Comparison of ENCODE assay signal across 31 mouse cellular contexts in the genomic region with DNA sequence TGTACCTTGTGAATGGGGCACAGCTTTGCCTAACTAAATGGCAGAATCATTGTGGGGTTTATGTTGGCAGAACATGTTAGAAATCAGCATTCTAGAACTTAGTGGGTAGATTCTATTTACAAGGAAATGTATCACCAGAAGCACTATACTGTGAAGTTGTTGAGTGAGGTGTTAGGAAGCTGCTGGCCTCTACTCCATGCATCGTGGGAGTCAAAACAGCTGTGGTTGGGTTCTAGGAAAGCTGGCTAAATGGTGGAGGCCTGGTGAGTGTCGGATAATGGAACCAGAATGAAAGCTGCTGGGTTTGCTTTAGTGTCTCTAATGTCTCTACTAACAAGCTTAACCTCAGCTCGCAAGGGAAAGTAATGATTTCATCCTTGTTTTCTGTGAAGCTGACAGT. TPM values are rescaled to one million over a fixed set of nuclear protein-coding genes. Genes with fewer than 3 reads are reported as not detected.
DNase-seq lines count a peak whose midpoint lies in the region; ATAC-seq lines count a peak whose summit lies in the region.
"Had no signal": no experiment of that assay in that cellular context is flagged by ENCODE, and none has a peak within 500 bp of the region (broad histone marks: within the 10 kb centered on the region; RNA-seq: fewer than 3 reads in every experiment).

No protein-coding gene starts in this region.

- H3K36me3 ChIP-seq in midbrain, embryonic 16.5 days (ENCODE audit: control insufficient read depth, insufficient read depth, low read length) = no peaks in the 10 kb centered on the region

- H3K4me3 ChIP-seq in midbrain, embryonic 16.5 days (ENCODE audit: low read depth, low read length) = no peak overlapping the region
- H3K4me3 ChIP-seq: embryonic facial prominence, embryonic 12.5 days; embryonic facial prominence, embryonic 15.5 days; heart, embryonic 12.5 days; heart, embryonic 15.5 days; hindbrain, embryonic 10.5 days; hindbrain, embryonic 13.5 days had no signal

- intact Hi-C loops in left cerebral cortex, postnatal 4 days (cut with DNase I) = no loop called here

- H3K9ac ChIP-seq in midbrain, embryonic 16.5 days (ENCODE audit: low read depth, low read length) = no peak overlapping the region
- H3K9ac ChIP-seq: embryonic facial prominence, embryonic 12.5 days; embryonic facial prominence, embryonic 15.5 days; heart, embryonic 12.5 days; heart, embryonic 15.5 days; hindbrain, embryonic 13.5 days had no signal

- WGBS in midbrain, embryonic 16.5 days = 77% methylated on average over 3 of the region's 3 CpGs

- H3K9me3 ChIP-seq in midbrain, embryonic 16.5 days (replicated peaks; ENCODE audit: control insufficient read depth, low read length, poor library complexity, severe bottlenecking) = no peaks in the 10 kb centered on the region
- H3K9me3 ChIP-seq: embryonic facial prominence, embryonic 12.5 days; embryonic facial prominence, embryonic 15.5 days; G1E; heart, embryonic 12.5 days; heart, embryonic 15.5 days; hindbrain, embryonic 10.5 days; hindbrain, embryonic 13.5 days had no signal

- no peak for ATAC-seq in midbrain, embryonic 16.5 days
- ATAC-seq: forebrain, embryonic 14.5 days; hindbrain, embryonic 16.5 days; Patski had no signal

- no peaks in the 10 kb centered on the region for H3K27me3 ChIP-seq in midbrain, embryonic 16.5 days (ENCODE audit: control insufficient read depth, insufficient read depth, low read depth, low read length)
- H3K27me3 ChIP-seq: CH12.LX; embryonic facial prominence, embryonic 12.5 days; embryonic facial prominence, embryonic 15.5 days; heart, embryonic 12.5 days; heart, embryonic 15.5 days; hindbrain, embryonic 13.5 days; Patski had no signal

- peaks cover 6% of the 10 kb centered on the region; the same call in 1 of the 2 replicates for H3K4me1 ChIP-seq in midbrain, embryonic 16.5 days (ENCODE audit: control insufficient read depth, insufficient read depth, low read length)
- H3K4me1 ChIP-seq: embryonic facial prominence, embryonic 12.5 days; embryonic facial prominence, embryonic 15.5 days; hindbrain, embryonic 10.5 days had no signal

- no peak overlapping the region for H3K4me2 ChIP-seq in midbrain, embryonic 16.5 days (ENCODE audit: low read length)
- H3K4me2 ChIP-seq: embryonic facial prominence, embryonic 12.5 days; embryonic facial prominence, embryonic 15.5 days; heart, embryonic 12.5 days; heart, embryonic 15.5 days; hindbrain, embryonic 13.5 days had no signal

- H3K27ac ChIP-seq in midbrain, embryonic 16.5 days (ENCODE audit: low read length) = no peak overlapping the region
- H3K27ac ChIP-seq: embryonic facial prominence, embryonic 12.5 days; embryonic facial prominence, embryonic 15.5 days; heart, embryonic 15.5 days; hindbrain, embryonic 10.5 days; hindbrain, embryonic 13.5 days had no signal

- peak; percentile 13 to 55 for DNase-seq in frontal cortex, postnatal 36 days (ENCODE audit: low spot score in 2 of 2)
- no peak for DNase-seq in frontal cortex, postnatal 14 days (ENCODE audit: low spot score in 2 of 2)
- peak; percentile 45 to 51 for DNase-seq in left cerebral cortex, adult 18-20 months (ENCODE audit: low spot score in 2 of 2)
- no peak for DNase-seq in left cerebral cortex, postnatal 4 days
- peak; percentile 39 to 49 for DNase-seq in right cerebral cortex, adult 2 months (ENCODE audit: low spot score in 2 of 2)
- no peak for DNase-seq in right cerebral cortex, postnatal 4 days
- DNase-seq: adrenal gland, postnatal 10 days; adrenal gland, postnatal 36 days; B cell, adult 2 months; cerebellum, adult 11 months; cerebellum, adult 2 months; cerebellum, adult 9-11 months; cerebellum, postnatal 25 days; gastrocnemius, postnatal 14 days; heart, adult 18-20 months; heart, postnatal 10 days; heart, postnatal 36 days had no signal

RNA-seq across cellular contexts. Expression of gene Ip6k1, which starts 14.8 kb away (rescaled TPM):
- total RNA-seq in left cerebral cortex, adult 18-20 months (2021) = 100 to 1,000 TPM; 199 to 224 TPM
- 100 to 1,000 TPM; 153 to 160 TPM for total RNA-seq in left cerebral cortex, postnatal 4 days (2021)
- polyA plus RNA-seq in midbrain, embryonic 16.5 days (2015; fragmentation: Nextera tagmentation; extraction: Ambion mirVana) = 115 and 118 TPM in 2 replicates

RNA-seq across cellular contexts. Expression of gene Gm20662, which starts 21.0 kb away (rescaled TPM):
- 1 to 10 TPM; 6.1 to 9.5 TPM for total RNA-seq in left cerebral cortex, adult 18-20 months (2021)
- 1 to 10 TPM; 1.3 to 2.5 TPM for total RNA-seq in left cerebral cortex, postnatal 4 days (2021)
- 0.83 and 0.97 TPM in 2 replicates for polyA plus RNA-seq in midbrain, embryonic 16.5 days (2015; fragmentation: Nextera tagmentation; extraction: Ambion mirVana)
- total RNA-seq: common myeloid progenitor, adult 5-6 weeks; gastrocnemius, adult 18-20 months; gastrocnemius, postnatal 14 days had no signal
- polyA plus RNA-seq: Patski had no signal

RNA-seq across cellular contexts. Expression of gene Cdhr4, which starts 24.8 kb away (rescaled TPM):
- 1 to 10 TPM in 1 of 2 experiments, under 1 TPM in 1; 0.68 to 2.1 TPM for total RNA-seq in left cerebral cortex, adult 18-20 months (2021)
- total RNA-seq in left cerebral cortex, postnatal 4 days (2021) = 1 to 10 TPM; 1.0 to 2.3 TPM
- 1.2 and 1.4 TPM in 2 replicates for polyA plus RNA-seq in midbrain, embryonic 16.5 days (2015; fragmentation: Nextera tagmentation; extraction: Ambion mirVana)
- total RNA-seq: gastrocnemius, adult 18-20 months had no signal
- polyA plus RNA-seq: Patski had no signal

RNA-seq across cellular contexts. Expression of gene Inka1, which starts 31.4 kb away (rescaled TPM):
- total RNA-seq in left cerebral cortex, adult 18-20 months (2021) = 1 to 10 TPM; 4.0 to 4.5 TPM
- total RNA-seq in left cerebral cortex, postnatal 4 days (2021) = 10 to 100 TPM in 1 of 2 experiments, 1 to 10 TPM in 1; 9.4 to 10.4 TPM
- polyA plus RNA-seq in midbrain, embryonic 16.5 days (2015; fragmentation: Nextera tagmentation; extraction: Ambion mirVana) = 16.7 and 17.6 TPM in 2 replicates

RNA-seq across cellular contexts. Expression of gene Gmppb, which starts 31.9 kb away (rescaled TPM):
- 10 to 100 TPM; 18.1 to 20.2 TPM for total RNA-seq in left cerebral cortex, adult 18-20 months (2021)
- 10 to 100 TPM; 15.2 to 15.5 TPM for total RNA-seq in left cerebral cortex, postnatal 4 days (2021)
- polyA plus RNA-seq in midbrain, embryonic 16.5 days (2015; fragmentation: Nextera tagmentation; extraction: Ambion mirVana) = 19.8 and 22.8 TPM in 2 replicates

Comparison
In these comparisons a context has a peak if more than half of its experiments do, and no peak if none do; other contexts are left out.
1. DNase-seq: peak in frontal cortex, postnatal 36 days (2 of 2), left cerebral cortex, adult 18-20 months (2 of 2) and right cerebral cortex, adult 2 months (2 of 2); none in frontal cortex, postnatal 14 days (0 of 2), left cerebral cortex, postnatal 4 days (single experiment) and right cerebral cortex, postnatal 4 days (single experiment).